Mouse (Mus musculus): ENCODE measurements around the gene Adh7. TPM values are rescaled to one million over a fixed set of nuclear protein-coding genes. Genes with fewer than 3 reads are reported as not detected.

Gene Adh7
- total and polyA plus RNA-seq, 2 experiments from 2014 or later = 0.37 to 0.70 TPM

DNA sequence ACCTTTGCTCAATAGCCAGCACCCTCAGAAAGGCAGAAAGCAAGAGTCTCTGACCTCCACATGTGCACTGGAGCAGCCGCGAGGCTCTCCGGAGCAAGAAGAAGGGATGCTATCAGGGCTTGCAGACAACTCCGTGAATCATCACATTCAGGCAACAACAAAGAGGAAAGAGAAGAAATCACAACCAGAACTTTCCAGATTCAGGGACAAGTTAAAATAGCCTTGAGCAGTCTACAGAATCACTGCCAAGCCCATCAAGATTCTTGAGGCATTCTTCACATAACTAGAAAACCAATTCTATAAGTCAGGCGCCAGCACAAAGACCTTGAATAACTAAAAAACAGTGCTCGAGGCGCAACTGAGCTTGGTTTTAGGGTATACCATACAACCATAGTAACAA lies 55.5 kb downstream of the Adh7 start:
- Histone ChIP-seq H3K4me1 (ENCODE audit: insufficient read depth, low read length) (no peaks in the 10 kb centered on the region), H3K4me2 (ENCODE audit: low read depth, low read length) (no peak overlapping the region), H3K27me3 (ENCODE audit: insufficient read depth, low read length) (no peaks in the 10 kb centered on the region), H3K36me3 (ENCODE audit: insufficient read depth, low read length) (no peaks in the 10 kb centered on the region), H3K27ac (no peak overlapping the region), H3K9ac (replicated peaks; ENCODE audit: low read length) (no peak overlapping the region), H3K9me3 (ENCODE audit: low read length) (no peaks in the 10 kb centered on the region), H3K4me3 (ENCODE audit: low read length) (no peak overlapping the region)
- DNase-seq (ENCODE audit: low spot score) = no peak
- TF ChIP-seq CTCF (IDR thresholded peaks at IDR 0.05; ENCODE audit: low read depth) = no peak
- WGBS = 92% methylated on average over 7 of the region's 7 CpGs
- ATAC-seq = no peak

DNA sequence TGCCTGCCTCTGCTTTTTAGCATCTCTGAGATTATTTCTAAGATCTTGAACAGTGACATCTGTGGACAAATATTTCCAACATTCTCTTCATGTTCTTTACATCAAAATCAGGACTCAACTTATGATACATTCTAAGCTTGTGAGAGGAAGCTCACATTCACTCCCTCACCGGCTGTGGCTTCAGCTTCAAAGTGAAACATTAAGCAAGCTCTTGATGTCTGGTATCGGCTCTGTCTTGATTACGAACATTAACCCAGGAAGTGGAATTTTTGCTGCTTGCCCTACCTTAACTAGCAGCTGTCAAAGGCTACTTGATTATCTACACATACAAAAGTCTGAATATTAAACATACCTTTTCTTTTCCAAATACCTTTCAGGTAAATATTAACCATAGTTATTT lies 57.5 kb downstream of the Adh7 start:
- H3K4me3 ChIP-seq (ENCODE audit: low read length) = no peak overlapping the region
- no peaks in the 10 kb centered on the region for H3K36me3 ChIP-seq (ENCODE audit: insufficient read depth, low read length)
- H3K27ac ChIP-seq = no peak overlapping the region
- H3K4me1 ChIP-seq (ENCODE audit: insufficient read depth, low read length) = no peaks in the 10 kb centered on the region
- 91% methylated on average over 3 of the region's 3 CpGs for WGBS
- no peak for TF ChIP-seq CTCF (IDR thresholded peaks at IDR 0.05; ENCODE audit: low read depth)
- H3K27me3 ChIP-seq (ENCODE audit: insufficient read depth, low read length) = no peaks in the 10 kb centered on the region
- DNase-seq (ENCODE audit: low spot score) = no peak
- no peak overlapping the region for H3K4me2 ChIP-seq (ENCODE audit: low read depth, low read length)
- no peak for ATAC-seq
- H3K9ac ChIP-seq (replicated peaks; ENCODE audit: low read length) = no peak overlapping the region
- H3K9me3 ChIP-seq (ENCODE audit: low read length) = no peaks in the 10 kb centered on the region

DNA sequence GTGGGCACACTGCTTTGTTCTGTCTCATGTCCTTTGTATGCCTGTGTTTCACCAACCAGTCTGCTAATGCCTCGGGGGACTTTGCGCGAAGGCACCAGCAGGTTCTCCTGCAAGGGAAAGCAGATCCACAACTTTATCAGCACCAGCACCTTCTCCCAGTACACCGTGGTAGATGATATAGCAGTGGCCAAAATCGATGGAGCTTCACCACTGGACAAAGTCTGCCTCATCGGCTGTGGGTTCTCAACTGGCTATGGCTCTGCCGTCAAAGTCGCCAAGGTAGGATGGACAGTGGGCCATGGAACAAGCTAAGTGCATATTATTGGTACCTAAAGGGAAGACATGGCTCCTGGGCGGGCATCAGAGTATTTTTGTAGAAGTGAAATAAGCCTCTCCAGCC lies 65.0 kb downstream of the Adh7 start:
- H3K9ac ChIP-seq (replicated peaks; ENCODE audit: low read length) = no peak overlapping the region
- no peak overlapping the region for H3K4me2 ChIP-seq (ENCODE audit: low read depth, low read length)
- no peaks in the 10 kb centered on the region for H3K4me1 ChIP-seq (ENCODE audit: insufficient read depth, low read length)
- no peaks in the 10 kb centered on the region for H3K36me3 ChIP-seq (ENCODE audit: insufficient read depth, low read length)
- WGBS = 65% methylated on average over 9 of the region's 9 CpGs
- no peak overlapping the region for H3K27ac ChIP-seq
- no peaks in the 10 kb centered on the region for H3K9me3 ChIP-seq (ENCODE audit: low read length)
- no peaks in the 10 kb centered on the region for H3K27me3 ChIP-seq (ENCODE audit: insufficient read depth, low read length)
- TF ChIP-seq CTCF (IDR thresholded peaks at IDR 0.05; ENCODE audit: low read depth) = no peak
- no peak for DNase-seq (ENCODE audit: low spot score)
- H3K4me3 ChIP-seq (ENCODE audit: low read length) = no peak overlapping the region
- ATAC-seq = no peak

Other genes with a start within 250 kb of the Adh7 start
- gene Dapp1, start 236.2 kb upstream of the Adh7 start, total RNA-seq (2014; rRNA removed) = 1.3 and 2.6 TPM in 2 replicates
- gene Dapp1, start 236.2 kb upstream of the Adh7 start, polyA plus RNA-seq (2015; fragmentation: Nextera tagmentation; extraction: Ambion mirVana) = 1.9 and 2.3 TPM in 2 replicates
- gene 1110002E22Rik, start 152.7 kb upstream of the Adh7 start, total RNA-seq (2014; rRNA removed) = 0.10 and 0.22 TPM in 2 replicates
- 0.05 and 0.09 TPM in 2 replicates for gene 1110002E22Rik, start 152.7 kb upstream of the Adh7 start, polyA plus RNA-seq (2015; fragmentation: Nextera tagmentation; extraction: Ambion mirVana)
- gene Gm5105, start 150.4 kb upstream of the Adh7 start, total RNA-seq (2014; rRNA removed) = not detected in 2 replicates
- gene Gm5105, start 150.4 kb upstream of the Adh7 start, polyA plus RNA-seq (2015; fragmentation: Nextera tagmentation; extraction: Ambion mirVana) = 0.11 and 0.18 TPM in 2 replicates
- gene Trmt10a, start 74.3 kb upstream of the Adh7 start, total RNA-seq (2014; rRNA removed) = 2.8 and 3.1 TPM in 2 replicates
- gene Trmt10a, start 74.3 kb upstream of the Adh7 start, polyA plus RNA-seq (2015; fragmentation: Nextera tagmentation; extraction: Ambion mirVana) = 8.7 and 9.3 TPM in 2 replicates
- gene Mttp, start 72.8 kb upstream of the Adh7 start, total RNA-seq (2014; rRNA removed) = 3.3 and 4.5 TPM in 2 replicates
- gene Mttp, start 72.8 kb upstream of the Adh7 start, polyA plus RNA-seq (2015; fragmentation: Nextera tagmentation; extraction: Ambion mirVana) = 6.3 and 6.6 TPM in 2 replicates
- not detected in 2 replicates for gene 4930579F01Rik, start 23.9 kb upstream of the Adh7 start, total RNA-seq (2014; rRNA removed)
- gene 4930579F01Rik, start 23.9 kb upstream of the Adh7 start, polyA plus RNA-seq (2015; fragmentation: Nextera tagmentation; extraction: Ambion mirVana) = 0.09 TPM in 1 of 2 replicates, not detected in the other
- gene Adh1, start 43.2 kb downstream of the Adh7 start, total RNA-seq (2014; rRNA removed) = 0.97 and 1.3 TPM in 2 replicates
- gene Adh1, start 43.2 kb downstream of the Adh7 start, polyA plus RNA-seq (2015; fragmentation: Nextera tagmentation; extraction: Ambion mirVana) = 3.8 and 4.5 TPM in 2 replicates
- not detected in 2 replicates for gene Adh6a, start 95.5 kb downstream of the Adh7 start, total RNA-seq (2014; rRNA removed)
- gene Adh6a, start 95.5 kb downstream of the Adh7 start, polyA plus RNA-seq (2015; fragmentation: Nextera tagmentation; extraction: Ambion mirVana) = not detected in 2 replicates
- 0.16 TPM in 1 of 2 replicates, not detected in the other for gene Adh6b, start 124.0 kb downstream of the Adh7 start, total RNA-seq (2014; rRNA removed)
- gene Adh6b, start 124.0 kb downstream of the Adh7 start, polyA plus RNA-seq (2015; fragmentation: Nextera tagmentation; extraction: Ambion mirVana) = 0.19 and 0.20 TPM in 2 replicates
- gene Adh4, start 197.7 kb downstream of the Adh7 start, total RNA-seq (2014; rRNA removed) = not detected in 2 replicates
- gene Adh4, start 197.7 kb downstream of the Adh7 start, polyA plus RNA-seq (2015; fragmentation: Nextera tagmentation; extraction: Ambion mirVana) = not detected in 2 replicates
- gene Adh5, start 225.3 kb downstream of the Adh7 start, total RNA-seq (2014; rRNA removed) = 78.8 and 88.6 TPM in 2 replicates
- gene Adh5, start 225.3 kb downstream of the Adh7 start, polyA plus RNA-seq (2015; fragmentation: Nextera tagmentation; extraction: Ambion mirVana) = 184 and 195 TPM in 2 replicates

Measured in hindbrain, postnatal 0 days (tissue).